Mouse (Mus musculus): ENCODE data around the gene Sox21. TPM values are rescaled to one million over a fixed set of nuclear protein-coding genes. Genes with fewer than 3 reads are reported as not detected.

Sox21 gene
- 0.07 and 0.13 TPM in 2 replicates for polyA plus RNA-seq (2015; fragmentation: Nextera tagmentation; extraction: Ambion mirVana)

GRCm38 (mm10) chr14:118236886-118237289 is at the start of gene Sox21:
Gene Sox21 (minus strand): TSS chr14:118237030.
- peaks cover 85% of the 10 kb centered on the region for H3K27me3 ChIP-seq (replicated peaks; ENCODE audit: control insufficient read depth, insufficient read depth, low read length)
- ATAC-seq = peak; percentile 77
- H3K27ac ChIP-seq (ENCODE audit: low read depth, low read length) = no peak within 1 kb of the TSS
- TF ChIP-seq CTCF (IDR thresholded peaks at IDR 0.05; ENCODE audit: low read depth) = peak; percentile 35; the same call in 1 of the 2 replicates
- no peaks in the 10 kb centered on the region for H3K9me3 ChIP-seq (ENCODE audit: control insufficient read depth)
- peak within 1 kb of the TSS; percentile 55 for H3K4me3 ChIP-seq (ENCODE audit: low read depth, low read length)
- peak within 1 kb of the TSS; percentile 97 for H3K4me2 ChIP-seq (replicated peaks; ENCODE audit: low read depth)
- 0% methylated on average over 29 of the region's 34 CpGs for WGBS
- peaks cover 9% of the 10 kb centered on the region; the same call in 1 of the 2 replicates for H3K4me1 ChIP-seq (replicated peaks; ENCODE audit: control insufficient read depth, insufficient read depth, low read length)
- H3K9ac ChIP-seq (ENCODE audit: low read depth, low read length) = no peak within 1 kb of the TSS
- H3K36me3 ChIP-seq (ENCODE audit: control insufficient read depth, insufficient read depth) = no peaks in the 10 kb centered on the region

DNA sequence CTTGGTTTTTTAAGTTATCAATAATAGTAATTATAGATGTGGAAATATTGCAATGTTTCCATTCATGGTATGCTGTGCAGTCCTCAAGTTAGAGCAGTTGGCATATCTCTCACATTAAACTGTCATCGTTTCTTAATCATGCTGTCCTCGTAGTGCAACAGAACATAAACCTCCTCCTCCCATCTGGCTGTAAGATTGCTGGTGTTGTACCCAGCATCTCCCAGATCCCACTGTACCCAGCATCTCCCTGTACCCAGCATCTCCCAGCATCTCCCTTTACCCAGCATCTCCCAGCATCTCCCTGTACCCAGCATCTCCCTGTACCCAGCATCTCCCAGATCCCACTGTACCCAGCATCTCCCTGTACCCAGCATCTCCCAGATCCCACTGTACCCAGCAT is 49.3 kb upstream of the Sox21 start:
- no peaks in the 10 kb centered on the region for H3K36me3 ChIP-seq (ENCODE audit: control insufficient read depth, insufficient read depth)
- H3K4me2 ChIP-seq (replicated peaks; ENCODE audit: low read depth) = no peak overlapping the region
- 88% methylated on average over 2 of the region's 2 CpGs for WGBS
- no peak for ATAC-seq
- no peaks in the 10 kb centered on the region for H3K27me3 ChIP-seq (replicated peaks; ENCODE audit: control insufficient read depth, insufficient read depth, low read length)
- TF ChIP-seq CTCF (IDR thresholded peaks at IDR 0.05; ENCODE audit: low read depth) = no peak
- no peaks in the 10 kb centered on the region for H3K4me1 ChIP-seq (replicated peaks; ENCODE audit: control insufficient read depth, insufficient read depth, low read length)
- no peak overlapping the region for H3K9ac ChIP-seq (ENCODE audit: low read depth, low read length)
- H3K27ac ChIP-seq (ENCODE audit: low read depth, low read length) = no peak overlapping the region
- H3K4me3 ChIP-seq (ENCODE audit: low read depth, low read length) = no peak overlapping the region
- no peaks in the 10 kb centered on the region for H3K9me3 ChIP-seq (ENCODE audit: control insufficient read depth)

GRCm38 (mm10) chr14:118282917-118283316 is 46.1 kb upstream of the Sox21 start:
- Histone ChIP-seq H3K27me3 (replicated peaks; ENCODE audit: control insufficient read depth, insufficient read depth, low read length) (no peaks in the 10 kb centered on the region), H3K4me1 (replicated peaks; ENCODE audit: control insufficient read depth, insufficient read depth, low read length) (no peaks in the 10 kb centered on the region), H3K9ac (ENCODE audit: low read depth, low read length) (no peak overlapping the region), H3K27ac (ENCODE audit: low read depth, low read length) (no peak overlapping the region), H3K9me3 (ENCODE audit: control insufficient read depth) (no peaks in the 10 kb centered on the region), H3K4me2 (replicated peaks; ENCODE audit: low read depth) (peak overlapping the region; percentile 35), H3K36me3 (ENCODE audit: control insufficient read depth, insufficient read depth) (no peaks in the 10 kb centered on the region), H3K4me3 (ENCODE audit: low read depth, low read length) (no peak overlapping the region)
- WGBS = 27% methylated on average over 14 of the region's 14 CpGs
- TF ChIP-seq CTCF (IDR thresholded peaks at IDR 0.05; ENCODE audit: low read depth) = no peak
- peak; percentile 78 for ATAC-seq

DNA sequence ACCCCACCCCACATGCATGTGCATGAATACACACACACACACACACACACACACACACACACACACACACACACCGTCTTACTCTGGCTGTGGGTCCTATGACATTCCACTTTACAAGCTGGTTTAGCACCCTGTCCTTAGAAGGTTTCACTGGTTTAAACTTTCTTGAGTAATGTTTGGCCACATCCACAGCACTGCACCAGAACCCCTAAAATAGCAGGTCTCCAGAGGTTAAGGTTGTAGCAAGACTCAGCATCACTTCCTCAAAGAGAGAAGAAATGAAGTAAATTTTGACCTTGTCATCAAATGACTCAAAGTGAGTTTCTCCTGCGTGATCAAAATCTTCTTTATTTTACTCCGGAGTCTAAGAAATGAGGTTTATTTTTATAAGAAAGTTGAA is 45.4 kb upstream of the Sox21 start:
- no peak overlapping the region for H3K27ac ChIP-seq (ENCODE audit: low read depth, low read length)
- no peaks in the 10 kb centered on the region for H3K9me3 ChIP-seq (ENCODE audit: control insufficient read depth)
- no peaks in the 10 kb centered on the region for H3K36me3 ChIP-seq (ENCODE audit: control insufficient read depth, insufficient read depth)
- H3K4me2 ChIP-seq (replicated peaks; ENCODE audit: low read depth) = no peak overlapping the region
- no peaks in the 10 kb centered on the region for H3K4me1 ChIP-seq (replicated peaks; ENCODE audit: control insufficient read depth, insufficient read depth, low read length)
- ATAC-seq = no peak
- 89% methylated on average over 3 of the region's 3 CpGs for WGBS
- no peak overlapping the region for H3K4me3 ChIP-seq (ENCODE audit: low read depth, low read length)
- TF ChIP-seq CTCF (IDR thresholded peaks at IDR 0.05; ENCODE audit: low read depth) = no peak
- H3K27me3 ChIP-seq (replicated peaks; ENCODE audit: control insufficient read depth, insufficient read depth, low read length) = no peaks in the 10 kb centered on the region
- no peak overlapping the region for H3K9ac ChIP-seq (ENCODE audit: low read depth, low read length)

- H3K4me1 ChIP-seq (replicated peaks; ENCODE audit: control insufficient read depth, insufficient read depth, low read length) = no peaks in the 10 kb centered on the region
- no peak overlapping the region; the same call in 1 of the 2 replicates for H3K27ac ChIP-seq (ENCODE audit: low read depth, low read length)
- no peak overlapping the region for H3K9ac ChIP-seq (ENCODE audit: low read depth, low read length)
- no peaks in the 10 kb centered on the region for H3K9me3 ChIP-seq (ENCODE audit: control insufficient read depth)
- H3K4me2 ChIP-seq (replicated peaks; ENCODE audit: low read depth) = no peak overlapping the region
- no peaks in the 10 kb centered on the region for H3K27me3 ChIP-seq (replicated peaks; ENCODE audit: control insufficient read depth, insufficient read depth, low read length)
- ATAC-seq = peak; percentile 92
- H3K4me3 ChIP-seq (ENCODE audit: low read depth, low read length) = no peak overlapping the region
- WGBS = 61% methylated on average over 7 of the region's 7 CpGs
- peak; percentile 52 for TF ChIP-seq CTCF (IDR thresholded peaks at IDR 0.05; ENCODE audit: low read depth)
- no peaks in the 10 kb centered on the region for H3K36me3 ChIP-seq (ENCODE audit: control insufficient read depth, insufficient read depth)
Measured at GRCm38 (mm10) chr14:118277704-118278498, 41.1 kb upstream of the Sox21 start.

DNA sequence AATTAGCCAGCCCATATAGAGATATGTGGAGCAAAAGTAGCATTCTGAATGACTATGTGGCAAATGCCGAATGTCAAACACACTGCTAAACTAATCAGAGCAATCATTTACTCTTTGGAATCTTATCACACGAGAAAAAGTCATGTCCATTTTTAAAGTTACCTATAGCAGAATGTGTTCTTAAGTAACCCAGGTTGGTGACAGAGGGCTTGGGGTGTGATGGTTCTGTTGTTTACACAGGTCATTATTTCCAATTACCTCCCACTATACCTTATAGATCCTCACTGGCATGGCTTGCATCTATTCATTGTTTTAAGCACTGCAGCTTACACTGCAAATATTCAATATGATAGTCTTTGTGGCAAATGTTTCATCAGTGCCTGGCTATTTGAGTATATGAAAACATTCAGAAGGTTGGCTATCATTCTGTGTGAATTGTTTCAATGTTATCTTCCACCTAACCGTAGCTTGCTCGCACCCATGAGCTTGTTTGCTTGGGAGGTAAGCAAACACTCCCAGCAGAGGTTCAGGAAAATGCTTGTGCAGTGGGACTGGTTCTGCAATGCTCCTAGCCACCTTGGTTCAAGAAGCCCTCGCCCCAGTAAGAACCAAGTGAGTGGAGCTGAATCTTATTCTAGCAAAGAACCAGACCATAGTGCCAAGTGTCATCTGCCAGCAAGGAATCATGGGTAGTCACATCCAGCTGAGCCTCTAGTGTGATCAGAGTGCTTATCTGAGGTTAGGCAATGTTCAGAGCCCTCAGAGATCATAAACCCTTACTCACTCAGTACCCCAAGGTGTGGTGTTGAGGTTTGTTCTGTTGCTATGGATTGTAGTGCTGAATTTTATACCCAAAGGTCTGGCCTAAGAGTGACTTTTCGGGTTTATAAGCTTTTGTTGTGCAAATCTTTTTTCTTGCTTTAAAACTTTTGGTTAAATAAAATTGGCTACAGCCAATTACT is 36.0 kb upstream of the Sox21 start:
- H3K27ac ChIP-seq (ENCODE audit: low read depth, low read length) = no peak overlapping the region
- H3K9ac ChIP-seq (ENCODE audit: low read depth, low read length) = no peak overlapping the region
- no peaks in the 10 kb centered on the region for H3K36me3 ChIP-seq (ENCODE audit: control insufficient read depth, insufficient read depth)
- H3K27me3 ChIP-seq (replicated peaks; ENCODE audit: control insufficient read depth, insufficient read depth, low read length) = no peaks in the 10 kb centered on the region
- TF ChIP-seq CTCF (IDR thresholded peaks at IDR 0.05; ENCODE audit: low read depth) = no peak
- H3K9me3 ChIP-seq (ENCODE audit: control insufficient read depth) = no peaks in the 10 kb centered on the region
- H3K4me2 ChIP-seq (replicated peaks; ENCODE audit: low read depth) = no peak overlapping the region
- no peak overlapping the region for H3K4me3 ChIP-seq (ENCODE audit: low read depth, low read length)
- no peaks in the 10 kb centered on the region for H3K4me1 ChIP-seq (replicated peaks; ENCODE audit: control insufficient read depth, insufficient read depth, low read length)
- peak; percentile 70 for ATAC-seq
- 44% methylated on average over 6 of the region's 6 CpGs for WGBS

Data from intestine, postnatal 0 days (tissue).